Mouse (Mus musculus) embryonic facial prominence, embryonic 14.5 days (tissue): ENCODE data around the gene Cblb. TPM values are rescaled to one million over a fixed set of nuclear protein-coding genes. Genes with fewer than 3 reads are reported as not detected.
A peak's percentile ranks its signal among the peaks of the same experiment; 100 is the strongest.

ENCODE experiments used
- ATAC-seq: fragments of 200-750 bp; cut with Nextera tagmentation; 2 replicates; pipeline ENCODE4 v1.8.0; 2017; ENCODE audit warnings: low read depth, moderate number of reproducible peaks, moderate TSS enrichment
- DNase-seq: peaks from one replicate; pipeline ENCODE4 v3.0.0-alpha.2; 2015; ENCODE audit warnings: low spot score
- H3K27ac ChIP-seq: fragments of 300-500 bp; sonication (generic); replicated peaks from 2 replicates; pipeline ENCODE4 v1.5.1; 2014; ENCODE audit warnings: low read depth, mild to moderate bottlenecking, low read length, moderate library complexity
- H3K27me3 ChIP-seq: fragments of 300-500 bp; sonication (generic); replicated peaks from 2 replicates; pipeline ENCODE4 v1.6.1; 2014; ENCODE audit warnings: low read length; ENCODE audit not compliant: control insufficient read depth, insufficient read depth
- H3K36me3 ChIP-seq: fragments of 300-500 bp; sonication (generic); 2 replicates; pipeline ENCODE4 v1.6.1; 2014; ENCODE audit warnings: low read length, mixed read lengths; ENCODE audit not compliant: control insufficient read depth, insufficient read depth
- H3K4me1 ChIP-seq: fragments of 300-500 bp; sonication (generic); 2 replicates; pipeline ENCODE4 v1.6.1; 2014; ENCODE audit warnings: antibody characterized with exemption, low read length; ENCODE audit not compliant: control insufficient read depth, insufficient read depth
- H3K4me2 ChIP-seq: fragments of 300-500 bp; sonication (generic); 2 replicates; pipeline ENCODE4 v1.6.1; 2014; ENCODE audit warnings: low read depth, mild to moderate bottlenecking, low read length, moderate library complexity, mixed read lengths
- H3K4me3 ChIP-seq: fragments of 300-500 bp; sonication (generic); 2 replicates; pipeline ENCODE4 v1.5.1; 2014; ENCODE audit warnings: low read depth, mild to moderate bottlenecking, low read length
- H3K9ac ChIP-seq: fragments of 300-500 bp; sonication (generic); 2 replicates; pipeline ENCODE4 v1.6.1; 2014; ENCODE audit warnings: low read depth, mild to moderate bottlenecking, low read length, moderate library complexity, mixed read lengths
- H3K9me3 ChIP-seq: fragments of 300-500 bp; sonication (generic); 2 replicates; pipeline ENCODE4 v1.6.1; 2016; ENCODE audit warnings: low read length; ENCODE audit not compliant: control insufficient read depth
- WGBS: fragments of 180-500 bp; shearing (Covaris S2); extraction: QIAGEN DNeasy Blood & Tissue Kit; methylation state at CpG from one replicate; pipeline ENCODE4 v1.1.7; 2014; 5-methylcytosine and 5-hydroxymethylcytosine counted together
- polyA plus RNA-seq: library from polyadenylated mRNA; unstranded; fragments of >200 nt; fragmentation: Nextera tagmentation; extraction: Ambion mirVana; gene quantifications from 2 replicates; pipeline ENCODE4 v1.2.1, GENCODE M21; 2014

Gene Cblb
- polyA plus RNA-seq, 1 experiment from 2014 or later, result 18.6 TPM

DNA sequence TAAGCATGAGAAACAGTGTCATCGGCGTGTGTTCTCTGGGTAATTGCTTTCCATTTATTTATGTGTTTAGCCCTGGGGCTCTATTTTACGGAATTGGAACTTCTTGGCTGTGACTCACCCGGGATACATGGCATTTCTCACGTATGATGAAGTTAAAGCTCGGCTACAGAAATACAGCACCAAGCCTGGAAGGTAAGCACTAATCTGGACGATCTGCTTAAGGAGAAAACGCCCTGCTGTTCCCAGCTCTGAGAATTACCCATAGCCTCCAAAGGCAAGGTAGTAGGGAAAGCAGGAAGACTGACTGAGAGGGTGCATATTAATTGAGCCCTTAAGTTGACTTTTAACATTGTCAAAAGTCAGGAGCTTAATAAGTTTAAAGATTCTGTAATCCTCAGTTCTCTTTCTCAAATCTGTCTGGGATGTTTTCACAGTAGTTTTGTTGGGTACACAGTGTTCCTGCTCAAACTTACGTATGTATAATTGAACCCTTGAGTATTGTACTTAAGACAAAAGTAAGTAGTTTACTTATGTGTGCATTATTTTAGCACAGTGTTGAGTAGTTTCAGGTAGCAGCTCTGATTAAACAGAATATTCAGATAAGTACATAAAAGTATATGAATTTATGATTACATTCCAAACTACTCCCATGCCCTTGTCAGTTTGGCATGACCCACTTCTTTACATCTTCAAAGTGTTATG is 104.8 kb downstream of the Cblb start:
- Histone ChIP-seq H3K9ac (no peak overlapping the region), H3K4me1 (peaks cover 17% of the 10 kb centered on the region), H3K4me3 (no peak overlapping the region), H3K36me3 (peaks cover 19% of the 10 kb centered on the region), H3K27ac (no peak overlapping the region), H3K4me2 (no peak overlapping the region), H3K9me3 (no peaks in the 10 kb centered on the region), H3K27me3 (no peaks in the 10 kb centered on the region)
- 65% methylated on average over 9 of the region's 9 CpGs for whole genome bisulfite sequencing
- peak; percentile 22 for DNase-seq
- ATAC-seq, result no peak

DNA sequence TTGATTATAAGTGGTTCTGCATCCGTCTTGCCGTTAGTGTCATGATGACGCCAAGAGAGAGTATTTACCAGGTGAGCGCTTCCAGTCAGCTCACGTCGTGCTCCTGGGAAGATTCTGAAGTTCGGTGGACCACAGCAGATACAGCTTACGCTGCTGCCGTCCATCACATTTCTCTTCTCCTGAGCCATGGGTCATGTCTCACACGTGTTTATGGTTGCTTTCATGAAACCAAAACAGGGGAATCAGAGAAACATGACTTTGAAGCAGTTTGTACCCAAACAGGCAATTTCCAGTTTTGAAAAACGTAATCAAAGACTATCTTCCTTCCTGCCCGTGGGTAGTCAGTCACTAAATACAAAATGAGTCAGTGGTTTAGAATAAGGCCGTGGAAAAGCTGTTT is 112.1 kb downstream of the Cblb start:
- 92% methylated on average over 13 of the region's 13 CpGs for WGBS
- no peak overlapping the region for H3K4me2 ChIP-seq
- H3K9ac ChIP-seq, result no peak overlapping the region
- no peak overlapping the region for H3K27ac ChIP-seq
- H3K36me3 ChIP-seq, result peaks cover 37% of the 10 kb centered on the region
- no peaks in the 10 kb centered on the region for H3K4me1 ChIP-seq
- DNase-seq, result no peak
- H3K4me3 ChIP-seq, result no peak overlapping the region
- no peaks in the 10 kb centered on the region for H3K9me3 ChIP-seq
- ATAC-seq, result no peak
- no peaks in the 10 kb centered on the region for H3K27me3 ChIP-seq

- Histone ChIP-seq H3K4me3 (no peak overlapping the region), H3K4me2 (no peak overlapping the region), H3K36me3 (peaks cover 42% of the 10 kb centered on the region), H3K27ac (no peak overlapping the region), H3K9ac (no peak overlapping the region), H3K9me3 (no peaks in the 10 kb centered on the region), H3K4me1 (no peaks in the 10 kb centered on the region), H3K27me3 (no peaks in the 10 kb centered on the region)
- WGBS, result 96% methylated on average over 3 of the region's 3 CpGs
- DNase-seq, result no peak
- no peak for ATAC-seq
Measured at GRCm38 (mm10) chr16:52143818-52144217, 112.8 kb downstream of the Cblb start.

- DNase-seq, result no peak
- H3K9ac ChIP-seq, result no peak overlapping the region
- WGBS, result 90% methylated on average over 5 of the region's 5 CpGs
- no peaks in the 10 kb centered on the region for H3K27me3 ChIP-seq
- no peak overlapping the region for H3K4me3 ChIP-seq
- peaks cover 42% of the 10 kb centered on the region for H3K36me3 ChIP-seq
- no peak overlapping the region for H3K27ac ChIP-seq
- no peak overlapping the region for H3K4me2 ChIP-seq
- ATAC-seq, result no peak
- no peaks in the 10 kb centered on the region for H3K9me3 ChIP-seq
- H3K4me1 ChIP-seq, result no peaks in the 10 kb centered on the region
Measured at GRCm38 (mm10) chr16:52144792-52145191, 113.8 kb downstream of the Cblb start.

- Histone ChIP-seq H3K9ac (no peak overlapping the region), H3K9me3 (no peaks in the 10 kb centered on the region), H3K4me1 (no peaks in the 10 kb centered on the region), H3K4me2 (no peak overlapping the region), H3K4me3 (no peak overlapping the region), H3K27me3 (no peaks in the 10 kb centered on the region), H3K36me3 (peaks cover 42% of the 10 kb centered on the region), H3K27ac (no peak overlapping the region)
- DNase-seq (no peak), ATAC-seq (no peak)
- WGBS, result 82% methylated on average over 4 of the region's 4 CpGs
Measured at GRCm38 (mm10) chr16:52145552-52145951, 114.5 kb downstream of the Cblb start.

- no peak overlapping the region for H3K4me2 ChIP-seq
- 73% methylated on average over 11 of the region's 11 CpGs for WGBS
- no peaks in the 10 kb centered on the region for H3K27me3 ChIP-seq
- no peak overlapping the region for H3K27ac ChIP-seq
- no peaks in the 10 kb centered on the region for H3K9me3 ChIP-seq
- H3K36me3 ChIP-seq, result peaks cover 33% of the 10 kb centered on the region
- H3K4me3 ChIP-seq, result no peak overlapping the region
- no peak for ATAC-seq
- no peak overlapping the region for H3K9ac ChIP-seq
- no peak for DNase-seq
- no peaks in the 10 kb centered on the region for H3K4me1 ChIP-seq
Measured at GRCm38 (mm10) chr16:52146976-52147696, 116.1 kb downstream of the Cblb start.

DNA sequence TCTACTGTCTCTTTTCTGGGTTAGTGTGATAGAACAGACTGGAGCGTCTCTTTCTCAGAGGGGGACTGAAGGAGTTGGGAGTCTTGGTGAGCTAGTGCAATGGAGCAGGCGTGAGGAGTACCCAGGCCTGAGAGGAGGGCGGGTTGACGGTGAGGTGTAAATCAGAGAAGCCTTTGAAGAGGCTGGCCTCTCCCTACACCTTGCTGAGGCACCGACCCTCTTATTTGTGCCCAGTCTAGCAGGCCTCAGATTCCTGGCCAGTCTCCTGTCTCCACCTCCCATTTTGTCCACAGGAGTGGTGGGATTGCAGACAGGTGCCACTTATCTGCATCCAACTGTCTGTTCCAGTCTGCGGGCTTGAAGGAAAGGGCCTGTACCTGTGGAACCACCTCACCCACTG is 117.0 kb downstream of the Cblb start:
- WGBS, result 89% methylated on average over 6 of the region's 6 CpGs
- H3K4me3 ChIP-seq, result no peak overlapping the region
- no peaks in the 10 kb centered on the region for H3K4me1 ChIP-seq
- no peak overlapping the region for H3K27ac ChIP-seq
- H3K9ac ChIP-seq, result no peak overlapping the region
- ATAC-seq (no peak), DNase-seq (no peak)
- peaks cover 35% of the 10 kb centered on the region for H3K36me3 ChIP-seq
- no peaks in the 10 kb centered on the region for H3K9me3 ChIP-seq
- no peak overlapping the region for H3K4me2 ChIP-seq
- no peaks in the 10 kb centered on the region for H3K27me3 ChIP-seq

DNA sequence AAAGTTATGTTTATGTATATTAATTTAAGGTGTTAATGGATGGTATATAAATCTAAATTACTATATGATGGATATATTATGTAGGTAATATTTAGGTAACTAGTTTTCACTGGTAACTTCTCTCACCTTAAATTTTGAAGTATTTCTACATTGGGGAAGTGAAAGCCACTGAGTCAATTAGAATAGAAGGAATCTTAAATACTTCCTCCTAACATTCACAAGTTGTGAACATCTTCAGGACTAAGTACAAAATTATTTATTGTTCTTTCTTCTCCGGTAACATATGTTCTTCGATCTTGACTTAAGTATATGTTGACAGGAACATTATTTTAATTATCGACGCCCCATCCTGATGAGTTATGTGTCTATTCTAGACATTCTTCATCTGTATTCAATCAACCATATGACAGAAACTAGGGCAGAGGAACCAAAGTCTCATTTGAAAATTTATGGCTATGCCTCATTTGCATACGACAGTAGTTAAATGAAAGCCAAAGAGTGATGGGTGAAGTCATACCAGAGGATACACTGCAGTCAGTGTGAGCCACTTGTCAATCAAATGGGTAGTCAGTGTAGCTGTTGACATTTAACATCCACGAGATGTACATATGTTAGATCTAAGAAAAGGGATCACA is 118.2 kb downstream of the Cblb start:
- DNase-seq (no peak), ATAC-seq (no peak)
- 79% methylated on average over 6 of the region's 6 CpGs for WGBS
- H3K9me3 ChIP-seq, result no peaks in the 10 kb centered on the region
- no peaks in the 10 kb centered on the region for H3K27me3 ChIP-seq
- no peak overlapping the region for H3K27ac ChIP-seq
- H3K9ac ChIP-seq, result no peak overlapping the region
- no peak overlapping the region for H3K4me2 ChIP-seq
- H3K36me3 ChIP-seq, result peaks cover 32% of the 10 kb centered on the region
- no peaks in the 10 kb centered on the region for H3K4me1 ChIP-seq
- H3K4me3 ChIP-seq, result no peak overlapping the region
